Mouse (Mus musculus): ENCODE data around the gene Arhgap45.

DNA sequence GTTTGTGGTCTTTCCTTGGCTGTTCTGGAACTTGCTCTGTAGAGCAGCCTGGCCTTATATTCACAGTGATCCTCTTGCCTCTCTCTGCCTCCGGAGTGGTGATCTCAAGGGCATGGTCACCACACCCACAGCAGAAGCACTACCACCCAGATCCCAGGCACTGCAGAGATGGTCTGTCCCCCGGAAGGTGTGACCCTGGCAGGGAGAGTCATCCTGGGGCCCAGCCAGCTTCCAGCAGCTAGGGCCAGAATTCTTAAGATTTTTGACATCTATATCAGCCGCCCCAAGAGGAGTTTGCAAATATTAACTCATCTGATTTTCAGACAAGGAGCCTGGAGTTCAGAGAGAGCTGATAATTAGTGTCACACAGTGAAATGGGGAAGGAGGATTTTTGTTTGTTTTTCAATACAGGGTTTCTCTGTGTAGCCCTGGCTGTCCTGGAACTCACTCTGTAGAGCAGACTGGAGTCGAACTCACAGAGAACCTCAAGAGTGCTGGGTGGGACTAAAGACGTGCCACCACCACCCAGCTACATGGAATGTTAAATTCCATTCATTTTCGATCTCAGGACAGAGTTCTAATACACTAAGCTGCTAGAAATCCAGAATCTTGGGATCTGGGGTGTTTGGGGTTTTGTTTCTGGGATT lies 30.1 kb upstream of the Arhgap45 start:
- TF ChIP-seq CTCF (IDR thresholded peaks at IDR 0.05; ENCODE audit: control insufficient read depth, insufficient read depth, insufficient read length) (no peak), MAX (IDR thresholded peaks at IDR 0.05) (no peak)

Data from C2C12 (cell line).